Mouse (Mus musculus): ENCODE data around the gene Cyp4b1. TPM values are rescaled to one million over a fixed set of nuclear protein-coding genes. Genes with fewer than 3 reads are reported as not detected.
"Not testable (repeated sequence)": the region's sequence is repeated elsewhere in the genome, so short reads cannot be mapped to it uniquely, and the experiment has no call there.

The Cyp4b1 gene
- polyA plus RNA-seq, 1 experiment from 2014 or later: not detected

- Histone ChIP-seq H3K27me3 (ENCODE audit: low read depth, poor library complexity, severe bottlenecking) (no peaks in the 10 kb centered on the region), H3K36me3 (no peaks in the 10 kb centered on the region), H3K9me3 (replicated peaks) (no peaks in the 10 kb centered on the region), H3K27ac (replicated peaks) (no peak overlapping the region), H3K4me3 (no peak overlapping the region), H3K4me1 (no peaks in the 10 kb centered on the region)
- no peak for DNase-seq (ENCODE audit: low spot score)
Observed at GRCm38 (mm10) chr4:115614005-115614404, 33.5 kb downstream of the Cyp4b1 start.

- WGBS: 92% methylated on average over 8 of the region's 8 CpGs
- not testable (repeated sequence) for DNase-seq (ENCODE audit: low spot score); H3K4me1 ChIP-seq; H3K36me3 ChIP-seq; H3K9me3 ChIP-seq (replicated peaks); H3K27ac ChIP-seq (replicated peaks); H3K4me3 ChIP-seq; H3K27me3 ChIP-seq (ENCODE audit: low read depth, poor library complexity, severe bottlenecking)
Observed at GRCm38 (mm10) chr4:115600611-115601010, 46.9 kb downstream of the Cyp4b1 start, which contains the start of gene Cyp4a32. Cyp4a32 (plus strand) TSS chr4:115600969.

- H3K36me3 ChIP-seq: no peaks in the 10 kb centered on the region
- no peaks in the 10 kb centered on the region for H3K27me3 ChIP-seq (ENCODE audit: low read depth, poor library complexity, severe bottlenecking)
- no peak overlapping the region for H3K27ac ChIP-seq (replicated peaks)
- no peak for DNase-seq (ENCODE audit: low spot score)
- no peaks in the 10 kb centered on the region for H3K9me3 ChIP-seq (replicated peaks)
- no peaks in the 10 kb centered on the region for H3K4me1 ChIP-seq
- 83% methylated on average over 2 of the region's 2 CpGs for WGBS
- no peak overlapping the region for H3K4me3 ChIP-seq
Observed at GRCm38 (mm10) chr4:115596824-115597336, 50.6 kb downstream of the Cyp4b1 start.

GRCm38 (mm10) chr4:115596357-115596756 is 51.2 kb downstream of the Cyp4b1 start:
- Histone ChIP-seq H3K9me3 (replicated peaks) (no peaks in the 10 kb centered on the region), H3K27me3 (ENCODE audit: low read depth, poor library complexity, severe bottlenecking) (no peaks in the 10 kb centered on the region), H3K4me1 (no peaks in the 10 kb centered on the region), H3K4me3 (no peak overlapping the region), H3K36me3 (no peaks in the 10 kb centered on the region), H3K27ac (replicated peaks) (no peak overlapping the region)
- WGBS: 96% methylated on average over 1 of the region's 1 CpGs
- no peak for DNase-seq (ENCODE audit: low spot score)

GRCm38 (mm10) chr4:115583036-115583435 is 64.5 kb downstream of the Cyp4b1 start:
- Histone ChIP-seq H3K9me3 (replicated peaks) (no peaks in the 10 kb centered on the region), H3K4me1 (no peaks in the 10 kb centered on the region), H3K27me3 (ENCODE audit: low read depth, poor library complexity, severe bottlenecking) (no peaks in the 10 kb centered on the region), H3K4me3 (no peak overlapping the region), H3K36me3 (no peaks in the 10 kb centered on the region), H3K27ac (replicated peaks) (no peak overlapping the region)
- no peak for DNase-seq (ENCODE audit: low spot score)

DNA sequence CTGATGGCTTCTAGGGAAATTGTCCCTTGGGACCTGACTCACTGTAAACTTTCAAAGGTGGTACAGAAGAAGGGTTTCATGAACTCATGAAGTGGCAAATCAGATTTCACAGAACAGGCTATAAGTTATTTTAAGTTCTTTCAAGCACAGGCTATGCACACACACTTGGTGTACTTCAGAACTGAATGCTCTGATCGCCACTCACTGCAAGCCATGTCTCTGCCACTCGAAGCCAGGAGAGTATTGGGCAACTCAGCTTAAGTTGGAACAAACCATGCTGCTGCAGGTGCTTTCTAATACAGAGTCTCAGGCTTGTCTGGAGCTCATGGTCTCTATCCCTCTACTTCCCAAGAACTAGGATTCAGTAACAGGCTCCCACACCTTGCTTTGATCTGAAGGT is 71.7 kb downstream of the Cyp4b1 start:
- WGBS: 83% methylated on average over 2 of the region's 2 CpGs
- H3K4me3 ChIP-seq: no peak overlapping the region

GRCm38 (mm10) chr4:115575255-115575654 is 72.3 kb downstream of the Cyp4b1 start:
- no peak overlapping the region for H3K27ac ChIP-seq (replicated peaks)
- DNase-seq (ENCODE audit: low spot score): no peak
- H3K4me1 ChIP-seq: no peaks in the 10 kb centered on the region
- H3K36me3 ChIP-seq: no peaks in the 10 kb centered on the region
- H3K4me3 ChIP-seq: no peak overlapping the region
- WGBS: 83% methylated on average over 3 of the region's 3 CpGs
- H3K27me3 ChIP-seq (ENCODE audit: low read depth, poor library complexity, severe bottlenecking): no peaks in the 10 kb centered on the region
- no peaks in the 10 kb centered on the region for H3K9me3 ChIP-seq (replicated peaks)

More for the DNA sequence above, 71.7 kb downstream of the Cyp4b1 start:
- DNase-seq (ENCODE audit: low spot score): no peak
- Histone ChIP-seq H3K36me3 (no peaks in the 10 kb centered on the region), H3K4me1 (no peaks in the 10 kb centered on the region), H3K9me3 (replicated peaks) (no peaks in the 10 kb centered on the region), H3K27me3 (ENCODE audit: low read depth, poor library complexity, severe bottlenecking) (no peaks in the 10 kb centered on the region), H3K27ac (replicated peaks) (no peak overlapping the region)

Other genes starting within 250 kb of the Cyp4b1 start
- gene Cyp4a12b, start 236.1 kb downstream of the Cyp4b1 start, polyA plus RNA-seq (2016; fragmentation: Nextera tagmentation; extraction: Ambion mirVana): not detected in 2 replicates
- gene Cyp4a30b, start 195.1 kb downstream of the Cyp4b1 start, polyA plus RNA-seq (2016; fragmentation: Nextera tagmentation; extraction: Ambion mirVana): not detected in 2 replicates
- gene Cyp4a14, start 151.6 kb downstream of the Cyp4b1 start, polyA plus RNA-seq (2016; fragmentation: Nextera tagmentation; extraction: Ambion mirVana): not detected in 2 replicates
- gene Cyp4a10, start 129.5 kb downstream of the Cyp4b1 start, polyA plus RNA-seq (2016; fragmentation: Nextera tagmentation; extraction: Ambion mirVana): not detected in 2 replicates
- gene Cyp4a31, start 84.1 kb downstream of the Cyp4b1 start, polyA plus RNA-seq (2016; fragmentation: Nextera tagmentation; extraction: Ambion mirVana): not detected in 2 replicates
- gene Cyp4a32, start 46.8 kb downstream of the Cyp4b1 start, polyA plus RNA-seq (2016; fragmentation: Nextera tagmentation; extraction: Ambion mirVana): not detected in 2 replicates
- gene Efcab14, start 90.0 kb upstream of the Cyp4b1 start, polyA plus RNA-seq (2016; fragmentation: Nextera tagmentation; extraction: Ambion mirVana): 34.4 and 34.8 TPM in 2 replicates
- 0.17 and 0.25 TPM in 2 replicates for gene Tex38, start 133.3 kb upstream of the Cyp4b1 start, polyA plus RNA-seq (2016; fragmentation: Nextera tagmentation; extraction: Ambion mirVana)
- gene Atpaf1, start 137.1 kb upstream of the Cyp4b1 start, polyA plus RNA-seq (2016; fragmentation: Nextera tagmentation; extraction: Ambion mirVana): 50.0 and 53.8 TPM in 2 replicates
- gene Mob3c, start 180.4 kb upstream of the Cyp4b1 start, polyA plus RNA-seq (2016; fragmentation: Nextera tagmentation; extraction: Ambion mirVana): 4.4 and 6.7 TPM in 2 replicates
- gene Mknk1, start 191.5 kb upstream of the Cyp4b1 start, polyA plus RNA-seq (2016; fragmentation: Nextera tagmentation; extraction: Ambion mirVana): 29.7 and 31.2 TPM in 2 replicates
- gene Kncn, start 236.7 kb upstream of the Cyp4b1 start, polyA plus RNA-seq (2016; fragmentation: Nextera tagmentation; extraction: Ambion mirVana): 0.07 TPM in 1 of 2 replicates, not detected in the other
- 0.21 and 0.30 TPM in 2 replicates for gene 6430628N08Rik, start 242.9 kb upstream of the Cyp4b1 start, polyA plus RNA-seq (2016; fragmentation: Nextera tagmentation; extraction: Ambion mirVana)